Mouse (Mus musculus): Measurements from ENCODE around the gene Gpm6a. TPM values are rescaled to one million over a fixed set of nuclear protein-coding genes. Genes with fewer than 3 reads are reported as not detected.

The Gpm6a gene
- polyA plus RNA-seq (2014; fragmentation: Illumina TruSeq; extraction: RNeasy Lipid Tissue Mini Kit (QIAGEN cat#74804); ENCODE audit: low read depth, low replicate concordance), result 5.6 TPM

DNA sequence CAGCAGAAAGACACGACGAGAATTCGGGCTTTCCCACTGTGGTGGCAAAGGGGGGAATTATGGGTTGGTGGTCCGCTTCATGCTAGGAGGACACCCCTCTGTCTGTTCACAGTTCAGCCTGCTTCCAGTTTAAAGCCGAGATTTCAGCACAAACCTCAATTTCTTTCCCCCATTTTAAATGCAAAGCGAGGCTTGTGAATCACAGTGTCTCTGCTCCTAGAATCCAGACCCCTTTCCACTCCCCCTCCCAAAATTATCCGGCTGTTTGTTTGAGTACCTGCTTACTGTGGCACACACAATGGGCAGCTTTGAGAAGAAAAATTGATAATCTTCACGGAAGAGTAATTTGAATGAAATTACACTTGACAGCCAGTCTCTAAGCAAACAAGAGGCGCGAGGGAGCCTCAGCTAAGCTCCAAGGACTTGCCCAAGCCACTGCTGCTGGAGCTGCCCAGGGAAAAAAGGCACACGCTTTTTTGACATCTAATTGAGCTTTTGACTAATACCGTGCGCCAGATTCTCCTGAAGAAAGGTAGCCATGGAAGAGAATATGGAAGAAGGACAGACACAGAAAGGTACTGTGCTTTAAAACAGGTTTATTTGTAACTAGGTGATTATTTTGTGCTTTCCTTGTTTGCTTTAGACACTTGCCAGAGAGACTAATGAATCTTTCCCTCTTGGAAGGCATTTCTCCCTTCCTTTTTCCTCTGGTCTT, at the start of gene Gpm6a:
Gpm6a (plus strand) TSS at position 103 of the 715 bp plus-strand sequence.

Other genes with a start within 250 kb of the Gpm6a start
- not detected for gene Wdr17, start 67.7 kb upstream of the Gpm6a start, polyA plus RNA-seq (2014; fragmentation: Illumina TruSeq; extraction: RNeasy Lipid Tissue Mini Kit (QIAGEN cat#74804); ENCODE audit: low read depth, low replicate concordance)